Mouse (Mus musculus) ZHBTc4 (cell line): ENCODE results near the gene Ptgfrn.

ENCODE experiments used
- DNase-seq: peaks from one replicate; pipeline ENCODE4 v3.0.0-alpha.2; 2011; ENCODE audit warnings: low read depth, low spot score

Gene Ptgfrn

GRCm38 (mm10) chr3:101110043-101110837 is at the start of gene Ptgfrn:
TSS of gene Ptgfrn (minus strand) at chr3:101110278.
- peak; percentile 91 for DNase-seq

- no peak for DNase-seq
Measured at GRCm38 (mm10) chr3:101159701-101160100, 49.6 kb upstream of the Ptgfrn start.

DNA sequence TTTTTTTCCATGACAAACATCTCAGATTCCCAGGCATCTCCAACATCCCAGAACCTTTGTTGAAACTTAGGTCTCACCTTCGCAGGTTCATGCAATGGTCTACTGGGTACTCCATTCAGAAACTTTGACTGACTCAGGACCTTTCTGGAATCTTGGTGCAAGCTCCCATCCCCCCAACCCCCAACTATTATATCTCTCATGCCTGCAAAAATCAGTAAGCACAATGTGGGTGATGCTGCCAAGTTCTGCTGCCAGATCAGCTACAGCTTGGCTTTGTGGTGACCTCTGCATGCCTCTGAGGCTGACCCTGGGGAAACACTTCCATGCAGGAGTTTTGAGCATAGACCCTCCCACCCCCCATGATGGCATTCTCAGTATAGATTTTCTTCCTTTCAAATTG is 44.0 kb upstream of the Ptgfrn start:
- DNase-seq = no peak

- peak; percentile 88 for DNase-seq
Measured at GRCm38 (mm10) chr3:101153341-101153740, 43.3 kb upstream of the Ptgfrn start.

DNA sequence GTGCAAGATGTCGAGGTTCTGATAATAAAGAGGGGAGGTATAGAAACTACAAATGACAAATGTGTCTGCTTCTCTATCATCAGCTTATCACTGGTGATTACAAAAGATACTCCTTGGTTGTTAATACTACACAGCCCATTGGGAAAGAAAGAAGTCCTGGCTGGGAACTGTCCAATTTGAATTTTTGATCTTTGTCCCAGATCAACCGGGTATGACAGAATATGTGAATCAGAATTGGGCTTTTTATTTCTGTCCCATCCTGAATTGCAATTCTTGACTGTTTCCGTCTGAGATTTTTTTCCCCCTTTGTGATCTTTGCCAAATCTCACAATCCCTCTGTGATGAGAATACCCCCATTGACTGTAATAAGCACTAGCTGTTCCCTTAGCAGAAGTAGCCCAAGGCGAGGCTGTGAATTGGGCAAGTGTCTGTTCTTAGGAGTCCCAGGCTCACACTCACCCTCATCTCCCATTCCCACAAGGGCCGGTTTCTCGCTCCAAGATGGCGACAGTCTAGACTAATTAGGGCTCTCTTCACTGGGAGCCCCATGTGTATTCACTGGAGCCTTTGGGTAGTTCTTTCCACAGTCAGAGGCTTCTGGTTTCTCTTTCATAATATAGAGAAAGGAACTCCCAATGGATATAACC is 36.2 kb upstream of the Ptgfrn start:
- DNase-seq = no peak

DNA sequence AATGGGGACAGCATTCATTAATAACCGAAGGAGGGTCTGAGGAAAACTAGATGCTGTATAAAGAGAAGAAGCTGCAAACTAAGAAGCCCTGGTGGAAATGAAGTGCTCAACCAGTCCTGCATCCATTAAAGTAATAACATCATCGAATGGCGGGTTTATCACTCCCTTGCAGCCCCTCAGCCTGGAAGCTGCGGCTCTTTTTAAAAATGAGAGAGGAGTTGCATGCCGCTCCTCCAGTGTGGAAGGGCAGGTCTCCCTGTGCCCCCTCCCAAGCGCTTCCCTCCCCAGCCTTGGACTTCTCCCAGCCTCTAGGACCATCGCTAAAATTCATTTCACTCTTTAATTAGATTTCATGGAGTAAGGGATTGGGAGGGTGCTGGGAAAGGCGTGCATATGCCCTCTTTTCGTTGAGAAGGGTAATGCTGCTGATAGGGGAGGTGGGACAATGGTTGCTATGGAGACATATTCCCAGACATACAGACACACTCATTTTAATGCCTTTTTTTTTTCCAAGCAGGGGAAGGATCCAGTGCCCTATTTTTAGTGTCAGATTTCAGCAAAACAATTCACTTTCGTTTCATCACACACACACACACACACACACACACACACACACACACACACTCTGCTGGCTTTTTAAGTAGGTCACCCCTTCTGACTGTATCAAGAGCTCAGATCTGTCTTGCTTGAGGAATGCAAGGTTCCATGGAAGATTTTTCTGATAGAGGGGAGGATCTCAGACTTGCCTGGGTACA is 35.4 kb upstream of the Ptgfrn start:
- DNase-seq = no peak

- no peak for DNase-seq
Measured at GRCm38 (mm10) chr3:101144366-101144948, 34.4 kb upstream of the Ptgfrn start.

DNA sequence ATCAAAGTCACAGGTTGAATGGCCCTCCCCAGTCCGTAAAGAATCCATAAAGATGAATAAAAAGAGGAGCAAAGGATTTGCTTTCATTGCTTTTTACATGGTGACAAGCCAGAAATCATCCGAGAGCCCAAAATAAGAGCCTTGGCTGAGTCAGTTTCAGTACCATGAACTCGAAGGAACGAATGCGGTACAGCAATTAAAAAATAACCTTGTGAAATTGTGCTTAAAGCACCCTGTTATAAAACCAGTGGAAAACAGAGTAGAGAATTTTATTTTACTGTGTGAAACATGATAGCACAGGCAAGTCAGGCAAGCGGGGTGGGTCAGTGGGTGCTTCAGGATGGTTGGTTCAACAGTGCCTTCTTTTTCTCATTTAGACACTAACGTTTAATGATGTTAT is 33.4 kb upstream of the Ptgfrn start:
- DNase-seq = no peak

- no peak for DNase-seq
Measured at GRCm38 (mm10) chr3:101141864-101142263, 31.8 kb upstream of the Ptgfrn start.

DNA sequence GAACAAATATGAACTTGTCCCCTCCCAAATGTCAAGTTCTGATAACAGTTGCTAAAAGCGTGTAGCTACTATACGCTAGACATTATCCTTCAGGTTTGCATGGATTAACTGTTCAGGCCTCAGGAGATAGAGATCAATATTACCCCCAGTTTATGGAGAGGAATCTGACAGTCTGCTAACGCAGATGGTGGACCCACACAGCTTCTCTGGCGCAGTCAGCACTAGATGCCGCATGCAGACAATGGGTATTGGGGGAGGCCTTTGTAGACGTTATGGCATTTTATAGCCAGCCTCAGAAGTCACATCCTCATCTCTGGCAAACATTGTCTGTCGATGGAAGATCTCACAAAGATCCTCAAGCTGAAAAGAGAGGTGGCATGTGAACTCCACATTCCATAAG is 29.9 kb upstream of the Ptgfrn start:
- DNase-seq = no peak

GRCm38 (mm10) chr3:101136483-101136882 is 26.4 kb upstream of the Ptgfrn start:
- peak; percentile 27 for DNase-seq

- no peak for DNase-seq
Measured at GRCm38 (mm10) chr3:101134861-101135260, 24.8 kb upstream of the Ptgfrn start.

- DNase-seq = no peak
Measured at GRCm38 (mm10) chr3:101132981-101133380, 22.9 kb upstream of the Ptgfrn start.

GRCm38 (mm10) chr3:101131772-101132171 is 21.7 kb upstream of the Ptgfrn start:
- no peak for DNase-seq

DNA sequence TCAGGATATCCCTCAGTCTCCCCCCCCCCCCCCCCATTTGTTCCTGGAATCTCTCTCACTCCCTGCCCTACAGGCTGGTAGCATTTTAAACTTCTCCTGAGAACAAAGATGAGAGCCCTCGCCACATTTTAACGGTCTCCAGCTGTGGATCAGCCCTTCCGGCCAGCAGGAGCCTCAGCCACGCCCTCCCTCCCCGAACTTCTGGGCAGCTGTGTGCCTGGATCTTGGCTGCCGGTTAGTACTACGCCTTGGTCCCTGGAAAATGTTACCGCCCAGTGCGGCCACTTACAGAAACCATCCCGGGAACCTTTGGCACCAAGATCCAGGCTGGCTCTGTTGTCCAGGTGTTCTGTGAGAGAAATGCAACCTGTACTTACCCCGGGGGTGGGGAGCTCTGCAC is 20.4 kb upstream of the Ptgfrn start:
- DNase-seq = peak; percentile 73

DNA sequence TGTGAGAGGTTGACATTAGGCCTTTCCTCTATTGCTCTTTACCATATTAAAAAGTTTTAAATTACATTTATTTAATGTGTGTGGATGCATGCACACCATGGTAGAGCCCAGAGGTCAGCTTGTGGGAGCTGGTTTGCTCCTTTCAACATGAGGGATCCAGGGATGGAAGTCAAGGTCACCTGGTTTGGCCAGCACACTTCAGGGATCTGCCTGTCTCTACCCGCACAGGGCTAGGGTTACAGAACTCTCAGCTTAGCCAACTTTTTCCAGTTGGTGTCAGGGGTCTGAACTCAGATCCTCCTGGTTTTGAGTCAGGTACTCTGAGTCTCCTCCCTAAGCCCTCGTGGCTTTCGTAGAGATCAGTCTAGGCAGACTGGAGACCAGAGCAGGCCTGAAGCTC is 19.5 kb upstream of the Ptgfrn start:
- DNase-seq = no peak

- peak; percentile 45 for DNase-seq
Measured at GRCm38 (mm10) chr3:101129090-101129489, 19.0 kb upstream of the Ptgfrn start.

GRCm38 (mm10) chr3:101127766-101128165 is 17.7 kb upstream of the Ptgfrn start:
- DNase-seq = no peak

DNA sequence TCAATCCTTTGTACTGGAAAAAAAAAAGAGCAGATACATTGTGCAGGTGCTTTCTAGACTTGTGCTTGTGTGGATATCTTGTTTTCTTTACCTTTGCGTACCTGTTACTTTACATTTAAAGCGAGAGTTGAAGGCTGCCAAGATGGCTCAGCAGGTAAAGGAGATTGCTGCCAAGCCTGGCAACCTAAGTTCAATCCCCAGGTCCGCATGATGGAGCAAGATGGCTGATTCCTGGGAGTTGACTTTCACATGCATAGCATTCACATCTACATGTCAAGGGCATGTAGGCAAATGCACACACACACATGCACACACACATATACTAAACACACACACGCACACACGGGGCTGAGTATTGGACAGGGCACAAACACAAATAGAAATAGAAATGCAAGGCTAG is 14.6 kb upstream of the Ptgfrn start:
- DNase-seq = no peak

DNA sequence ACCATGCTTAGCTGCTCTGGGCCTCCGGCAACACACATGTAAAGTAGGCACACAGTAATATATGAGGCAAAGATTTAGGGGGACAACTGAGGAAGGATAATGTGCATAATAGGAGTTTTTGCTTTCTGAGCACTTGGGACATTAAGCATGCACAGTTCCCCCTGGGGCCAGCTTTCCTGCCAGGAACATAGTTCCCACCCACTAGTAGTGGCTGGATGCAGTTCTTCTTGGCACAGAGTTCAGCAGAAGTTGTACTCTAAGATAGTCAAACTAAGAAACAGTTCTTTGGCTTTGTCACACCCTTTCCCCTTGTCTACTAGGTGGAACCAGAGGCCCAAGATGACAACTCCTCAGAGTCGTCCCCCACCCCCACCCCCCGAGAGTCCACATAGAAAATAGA is 12.4 kb upstream of the Ptgfrn start:
- DNase-seq = no peak

DNA sequence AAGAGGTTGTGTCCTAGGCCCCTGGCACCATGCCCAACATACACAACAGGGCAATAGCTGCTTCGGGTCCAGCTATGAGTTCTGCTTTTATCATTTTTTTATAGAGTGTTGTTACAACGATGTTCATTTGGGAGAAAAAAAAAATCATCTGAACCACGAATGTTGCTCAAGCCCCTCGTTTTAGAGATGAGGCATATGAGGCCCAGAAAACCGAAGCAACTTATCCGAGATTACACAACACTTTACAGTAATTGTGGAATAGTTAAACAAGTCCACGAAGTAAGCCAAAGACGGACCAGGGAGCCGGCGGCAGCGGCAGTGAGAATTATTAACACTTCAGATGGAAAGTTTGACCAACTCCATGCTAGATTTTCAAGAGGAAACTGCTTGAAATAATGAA is 7.7 kb upstream of the Ptgfrn start:
- no peak for DNase-seq

GRCm38 (mm10) chr3:101117386-101117749 is 7.3 kb upstream of the Ptgfrn start:
- no peak for DNase-seq
